Mouse (Mus musculus) adrenal gland (tissue): ENCODE results near the gene Olr1.
"Not testable (repeated sequence)": the region's sequence is repeated elsewhere in the genome, so short reads cannot be mapped to it uniquely, and the experiment has no call there.

Source experiments
- intact Hi-C: fragments of 180-260 bp; cut with DNase I; formaldehyde crosslinking; loops from one replicate; pipeline ENCODE4 v1.15.1; 2025

Olr1 gene

GRCm38 (mm10) chr6:129512868-129513267 is 5.9 kb upstream of the Olr1 start:
- intact Hi-C loops = no loop called here

DNA sequence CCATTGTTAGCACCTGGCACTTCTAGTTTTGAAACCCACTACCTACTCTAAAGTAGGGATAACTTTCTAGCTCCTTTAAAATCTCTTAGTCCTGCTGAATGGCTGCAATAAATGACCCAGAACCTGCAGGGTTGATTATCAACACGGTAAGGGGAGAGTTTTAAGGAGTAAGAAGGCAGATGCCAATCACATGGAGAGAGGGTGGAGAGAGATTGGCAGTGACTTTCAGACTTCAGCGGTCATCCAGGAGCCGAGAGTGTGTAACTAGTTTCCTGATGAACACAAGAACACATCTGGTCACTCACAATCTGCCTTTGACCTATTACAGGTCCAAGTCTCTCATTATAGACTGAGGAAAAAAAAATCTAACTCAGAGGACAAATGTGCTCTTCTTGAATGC is 5.4 kb upstream of the Olr1 start, which contains the start of gene Tmem52b:
Tmem52b (plus strand) TSS at position 189 of the 400 bp plus-strand sequence.
- intact Hi-C loops = no loop called here

DNA sequence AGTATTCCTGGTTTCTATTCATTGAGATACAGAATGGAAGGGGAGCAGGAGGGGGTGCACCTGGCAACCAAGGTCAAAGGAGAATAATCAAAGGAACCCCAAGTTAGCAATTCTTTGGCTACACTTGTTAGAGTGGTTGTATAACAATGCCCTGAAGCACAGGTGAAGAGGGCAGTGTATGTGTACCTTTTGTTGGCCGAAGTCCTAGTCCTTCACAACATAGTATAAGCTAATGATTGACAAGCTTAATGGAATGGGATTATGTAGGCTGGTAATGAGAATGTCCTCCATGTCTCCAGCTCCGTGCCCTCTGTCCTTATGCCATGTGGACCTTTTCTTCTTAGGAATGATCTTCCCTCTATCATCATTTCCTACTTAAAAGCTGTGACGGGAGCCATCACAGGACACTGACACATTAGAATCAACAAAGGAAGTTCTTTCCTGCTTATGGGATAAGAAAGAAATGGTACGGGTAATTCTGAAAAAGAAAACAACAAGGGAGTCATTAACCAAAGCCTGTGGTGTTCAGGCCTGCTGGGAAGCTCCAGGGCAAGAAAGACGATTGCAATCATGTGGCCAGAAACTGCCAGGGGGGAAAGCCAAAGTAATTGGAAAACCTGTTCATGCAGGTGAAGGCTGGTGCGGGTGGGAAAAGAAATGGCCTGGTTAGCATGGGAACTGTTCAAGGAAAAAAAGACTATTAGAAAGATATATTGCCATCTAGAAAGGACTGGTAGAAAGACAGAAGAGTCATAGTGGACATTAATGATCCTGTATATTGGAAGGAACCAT is 3.4 kb upstream of the Olr1 start:
- intact Hi-C loops = no loop called here

DNA sequence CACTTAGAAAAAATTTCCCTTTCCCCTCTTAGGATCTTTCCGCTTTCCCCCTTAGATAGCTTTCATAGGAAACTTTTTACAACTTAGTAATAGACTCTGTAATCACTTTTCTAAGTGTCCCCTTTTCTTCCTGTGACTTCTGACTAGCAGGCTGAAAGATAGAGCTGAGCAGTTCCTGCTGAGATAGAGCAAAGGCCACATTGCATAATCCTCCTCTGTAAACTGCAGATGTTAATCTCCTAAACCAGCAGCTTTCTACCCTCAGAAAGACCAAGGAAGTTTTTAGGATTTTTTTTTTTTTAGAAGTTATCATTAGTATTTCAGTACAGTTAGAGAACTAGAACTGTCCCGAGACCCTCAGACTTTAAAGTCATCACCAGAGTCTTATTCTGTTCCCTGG is 3.5 kb downstream of the Olr1 start:
- intact Hi-C loops = no loop called here

DNA sequence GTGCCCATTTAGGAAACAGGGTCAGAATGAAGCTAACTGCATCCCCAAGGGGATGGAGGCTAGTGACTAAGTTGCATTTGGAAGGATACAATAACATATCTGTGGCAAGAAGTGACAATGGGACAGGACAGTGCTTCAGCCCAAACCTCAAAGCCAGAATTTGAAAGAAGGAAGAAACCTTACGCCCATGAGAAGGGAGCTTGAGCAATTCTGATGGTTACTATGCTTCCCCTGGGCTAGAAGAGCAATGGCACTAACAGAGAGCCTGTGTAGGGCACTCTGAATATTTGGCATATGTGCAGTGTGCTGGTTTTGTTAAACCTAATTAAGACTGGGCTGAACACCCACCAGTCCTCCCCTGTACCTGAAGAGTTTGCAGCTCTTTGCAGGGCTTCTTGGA is 7.4 kb downstream of the Olr1 start:
- intact Hi-C loops = not testable (repeated sequence)

DNA sequence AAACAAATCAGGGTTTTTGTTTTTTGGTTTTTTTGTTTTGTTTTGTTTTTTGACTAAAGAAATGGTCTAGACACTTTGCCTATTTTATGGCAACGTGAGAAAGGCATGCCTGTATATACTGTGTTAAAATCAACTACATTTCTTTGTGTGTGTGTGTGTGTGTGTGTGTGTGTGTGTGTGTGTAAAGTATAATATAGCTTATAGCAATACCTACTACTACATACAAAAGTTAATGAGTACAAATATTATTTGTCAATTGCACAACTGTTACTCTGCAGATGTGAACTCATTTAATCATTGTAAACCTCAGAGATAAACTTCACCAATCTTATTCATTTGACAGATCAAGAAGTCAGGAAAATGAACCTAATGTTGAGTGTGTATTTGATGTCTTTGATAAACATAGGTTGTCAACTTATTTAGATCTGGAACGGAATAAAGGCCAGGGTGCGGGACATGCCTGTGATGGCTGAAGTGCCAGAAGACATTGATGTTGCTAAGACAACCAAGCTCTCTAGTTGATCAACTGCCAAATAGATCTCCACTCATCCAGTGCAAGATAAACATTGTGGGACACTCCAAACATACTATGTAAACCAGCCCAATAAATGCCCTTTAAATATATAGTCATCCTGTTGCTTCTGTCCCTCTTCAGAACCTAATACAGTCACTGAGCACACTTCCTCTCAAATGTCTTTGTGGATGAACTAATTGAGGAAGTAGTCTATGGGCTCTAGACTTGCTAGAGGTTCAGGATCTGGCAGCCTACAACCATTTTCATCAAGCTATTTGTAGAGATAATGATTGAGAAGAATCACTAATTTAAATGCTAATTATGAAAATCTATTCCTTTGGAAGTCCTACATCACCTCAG is 9.4 kb downstream of the Olr1 start:
- intact Hi-C loops = no loop called here

DNA sequence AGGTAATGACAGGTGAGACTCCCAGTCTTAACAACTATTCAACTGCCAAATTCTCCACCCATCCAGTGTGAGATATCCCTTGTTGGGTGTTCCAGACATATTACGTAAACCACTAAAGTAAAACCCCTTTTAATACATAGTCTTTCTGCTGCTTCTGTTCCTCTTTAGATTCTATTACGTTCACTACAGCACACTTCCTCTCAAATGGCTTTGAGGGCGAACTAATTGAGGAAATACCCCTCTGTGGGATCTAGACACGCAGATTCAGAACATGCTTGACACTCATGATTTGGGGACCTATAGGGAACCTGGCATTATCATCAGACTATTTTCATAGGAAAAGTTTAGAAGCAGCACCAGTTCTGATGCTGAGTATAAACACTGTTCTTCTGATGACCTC is 12.0 kb downstream of the Olr1 start:
- intact Hi-C loops = no loop called here

GRCm38 (mm10) chr6:129480089-129480958 is 26.6 kb downstream of the Olr1 start:
- intact Hi-C loops = no loop called here

DNA sequence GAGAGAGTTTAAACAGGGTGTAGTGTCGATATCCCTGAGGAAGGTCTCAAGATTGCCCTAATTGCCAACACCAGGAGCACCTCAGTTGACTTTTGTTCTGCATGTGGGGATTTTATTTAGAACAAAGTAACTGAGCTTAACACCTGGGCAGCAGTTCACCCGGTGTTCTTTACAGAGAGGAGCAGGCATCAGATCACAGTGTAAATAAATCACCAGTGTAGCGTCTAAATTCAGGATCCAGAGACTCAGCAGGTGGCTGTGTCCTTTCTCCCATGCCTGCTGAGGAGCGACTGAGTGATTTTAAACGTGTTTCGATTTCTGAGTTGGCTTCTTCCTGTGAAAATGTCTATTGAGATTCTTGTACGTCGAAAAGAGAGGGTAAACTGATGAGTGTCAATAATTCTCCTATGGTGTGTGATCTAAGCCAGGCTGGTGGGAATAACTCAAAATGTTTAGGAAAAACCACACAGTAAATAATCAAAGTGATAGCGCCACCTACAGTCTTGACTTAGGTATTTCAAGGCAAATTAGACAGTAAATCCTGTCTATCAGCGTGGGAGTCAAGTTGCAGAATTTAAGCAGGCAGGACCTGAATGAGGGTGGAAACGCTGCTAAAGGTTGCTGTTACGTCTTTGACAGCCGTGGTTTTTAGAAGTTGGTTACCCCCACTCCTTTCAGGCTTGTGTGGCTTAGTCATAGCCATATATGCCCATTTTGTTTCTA is 30.4 kb downstream of the Olr1 start:
- intact Hi-C loops = loop anchor here (2.0 kb wide), 1 partner anchor 82 kb away; no protein-coding TSS in a partner anchor

GRCm38 (mm10) chr6:129472627-129473026 is 34.3 kb downstream of the Olr1 start:
- intact Hi-C loops = no loop called here

DNA sequence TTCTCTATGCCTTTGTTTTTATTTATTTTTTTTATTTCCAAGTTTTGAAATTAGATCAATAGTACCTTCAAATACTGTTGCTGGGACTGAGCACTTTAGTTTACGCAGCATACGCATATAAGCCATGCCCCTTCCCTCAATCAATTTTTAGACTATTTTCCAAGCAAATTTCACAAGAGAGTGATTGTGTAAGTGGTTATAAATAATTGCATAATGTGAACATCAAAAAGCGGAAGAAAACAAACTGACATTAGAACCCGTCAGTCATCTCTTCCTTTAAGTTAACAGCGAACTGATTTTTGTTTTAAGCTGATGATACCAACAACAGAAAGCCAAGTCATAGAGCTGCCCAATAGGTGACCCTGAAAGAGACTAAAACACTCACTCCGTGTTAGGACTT is 35.6 kb downstream of the Olr1 start:
- intact Hi-C loops = no loop called here

GRCm38 (mm10) chr6:129451411-129452039 is 55.4 kb downstream of the Olr1 start, which contains the start of gene Clec1a:
Gene Clec1a (minus strand): TSS chr6:129452000.
- intact Hi-C loops = no loop called here

DNA sequence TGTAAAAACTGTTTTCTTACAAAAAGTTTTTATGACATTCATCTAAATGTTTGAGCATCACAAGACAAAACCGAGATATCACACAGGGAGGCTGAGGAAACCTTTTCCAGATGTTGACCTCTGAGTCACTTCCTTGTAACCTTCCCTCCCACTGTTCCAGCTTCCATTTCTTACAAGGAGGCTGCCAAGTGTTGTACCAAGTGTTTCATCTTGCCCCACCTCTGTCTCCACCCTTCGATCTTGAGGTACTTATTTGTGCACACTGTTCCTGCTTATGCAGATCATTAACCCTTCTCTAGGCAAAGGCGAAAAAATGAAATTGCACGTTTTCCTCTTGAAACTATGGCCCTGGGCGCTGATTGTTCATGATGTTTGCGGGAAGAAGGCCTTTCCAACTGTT is 57.2 kb downstream of the Olr1 start:
- intact Hi-C loops = no loop called here

DNA sequence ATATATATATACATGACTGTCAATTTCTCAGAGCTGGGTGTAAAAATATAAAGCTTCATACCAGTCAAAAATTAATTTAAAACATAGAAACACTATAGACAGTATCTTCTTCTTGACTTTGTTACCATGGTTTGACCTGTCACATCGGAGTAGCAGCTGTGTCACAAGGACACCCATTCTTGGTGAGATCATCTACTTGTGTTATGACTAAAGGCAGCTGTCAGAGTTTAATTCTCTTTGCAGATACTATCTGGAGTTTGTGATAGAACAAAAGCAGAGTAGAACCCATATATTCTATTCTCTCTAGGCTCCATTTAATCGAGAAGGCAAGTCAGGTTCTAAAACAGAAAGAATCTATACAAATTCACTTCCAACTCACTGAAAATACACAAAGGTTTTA is 68.9 kb downstream of the Olr1 start:
- intact Hi-C loops = no loop called here

DNA sequence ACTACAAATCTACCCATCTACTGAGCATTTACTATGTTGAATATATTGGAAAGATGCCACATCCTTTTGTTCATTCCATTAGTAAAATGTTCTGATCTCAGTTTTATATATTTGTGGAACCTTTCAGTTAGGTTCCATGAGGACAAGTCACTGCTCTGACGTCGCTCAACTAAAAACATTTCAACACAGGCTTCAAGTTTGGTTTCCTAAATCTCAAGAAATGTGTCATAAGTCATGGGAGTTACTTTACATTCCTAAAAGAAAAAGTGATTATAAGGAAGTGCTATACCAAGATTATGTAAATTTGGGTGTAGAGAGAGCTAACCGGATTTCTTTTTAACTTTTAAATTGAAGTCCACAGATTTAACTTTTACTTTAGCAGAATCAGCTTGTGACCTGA is 70.9 kb downstream of the Olr1 start:
- intact Hi-C loops = no loop called here
